Mouse (Mus musculus) ovary, postnatal 14 days (tissue): ENCODE results near the gene Psenen.

Experiments used
- DNase-seq: peaks from one replicate; pipeline ENCODE4 v3.0.0; 2022; ENCODE audit warnings: low spot score

Gene Psenen

DNA sequence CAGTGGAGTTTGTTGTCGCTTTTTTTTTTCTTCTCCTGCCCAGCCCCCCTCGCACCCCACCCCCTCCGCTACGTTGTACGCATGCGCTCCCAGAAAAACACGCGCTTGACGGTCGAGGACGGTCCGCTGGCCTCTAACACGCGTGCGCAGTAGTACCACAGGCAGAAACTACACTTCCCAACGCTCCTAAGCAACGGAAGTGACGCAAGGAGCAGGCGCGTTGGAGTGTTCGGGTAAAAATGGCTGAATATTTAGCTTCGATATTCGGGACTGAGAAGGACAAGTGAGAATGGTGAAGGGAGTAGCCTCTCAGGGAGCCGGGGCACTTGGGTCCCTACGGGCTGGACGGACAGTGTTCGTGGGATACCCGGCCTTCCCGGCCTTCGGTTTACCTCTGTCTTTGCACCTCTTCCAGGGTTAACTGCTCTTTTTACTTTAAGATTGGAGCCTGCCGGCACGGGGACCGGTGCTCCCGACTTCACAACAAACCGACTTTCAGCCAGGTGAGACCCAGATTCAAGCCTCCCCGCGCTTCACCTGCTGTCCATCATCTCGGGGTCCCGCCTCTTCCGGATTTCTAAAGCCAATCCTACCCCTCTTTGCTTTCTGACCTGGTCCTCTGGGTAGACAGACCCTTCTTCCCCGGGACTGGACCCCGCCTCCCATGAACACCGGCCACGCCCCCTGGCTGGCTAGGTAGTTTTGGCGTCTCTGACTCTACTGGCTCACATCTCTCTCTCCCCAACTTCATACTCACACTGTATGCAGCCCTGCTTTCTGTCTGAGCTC is at the start of gene Psenen, which contains the start of the genes U2af1l4 and Gm49396:
TSS of gene Psenen (minus strand) at position 511 of the 789 bp plus-strand sequence.
TSS of gene U2af1l4 (plus strand) at position 185 of the 789 bp plus-strand sequence.
TSS of gene Gm49396 (plus strand) at position 228 of the 789 bp plus-strand sequence.
- peak; percentile 87 for DNase-seq

DNA sequence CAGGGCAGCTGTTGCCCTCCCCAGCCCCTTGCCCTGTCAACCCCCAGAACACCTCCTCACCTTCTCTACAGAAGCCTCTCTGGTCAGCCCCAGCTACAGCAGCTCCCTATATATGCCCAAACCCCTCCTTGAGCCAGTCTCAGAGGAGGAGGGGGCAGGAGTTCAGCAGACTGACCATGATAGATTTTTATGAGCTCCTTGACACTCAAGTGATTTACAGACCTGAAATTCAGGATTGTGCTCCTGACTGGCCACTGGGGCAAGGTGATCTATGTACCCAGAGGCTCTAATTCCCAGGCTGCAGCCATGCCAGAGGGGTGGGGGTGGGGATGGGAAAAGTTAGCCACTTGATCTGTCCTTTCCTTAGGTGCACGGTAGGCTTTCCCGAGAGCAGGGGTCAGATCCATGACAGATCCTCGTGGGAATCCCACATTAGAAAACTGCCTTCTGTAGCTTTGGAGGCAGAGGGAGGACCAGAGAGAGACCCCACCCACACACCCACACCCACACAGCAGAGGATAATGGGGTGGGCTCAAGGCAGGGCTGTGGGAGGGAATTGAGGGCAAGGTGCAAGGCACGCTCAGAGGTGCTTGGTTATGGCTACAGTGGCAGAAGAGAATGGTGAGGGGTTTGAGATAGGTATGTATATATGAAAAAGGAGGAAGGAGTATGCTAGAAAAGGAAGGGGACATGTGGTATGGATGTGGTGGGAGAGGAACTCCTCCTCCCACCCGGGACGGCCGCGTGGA is 49.4 kb upstream of the Psenen start, which contains the start of gene Upk1a:
TSS of gene Upk1a (minus strand) at position 194 of the 749 bp plus-strand sequence.
- DNase-seq, result no peak

DNA sequence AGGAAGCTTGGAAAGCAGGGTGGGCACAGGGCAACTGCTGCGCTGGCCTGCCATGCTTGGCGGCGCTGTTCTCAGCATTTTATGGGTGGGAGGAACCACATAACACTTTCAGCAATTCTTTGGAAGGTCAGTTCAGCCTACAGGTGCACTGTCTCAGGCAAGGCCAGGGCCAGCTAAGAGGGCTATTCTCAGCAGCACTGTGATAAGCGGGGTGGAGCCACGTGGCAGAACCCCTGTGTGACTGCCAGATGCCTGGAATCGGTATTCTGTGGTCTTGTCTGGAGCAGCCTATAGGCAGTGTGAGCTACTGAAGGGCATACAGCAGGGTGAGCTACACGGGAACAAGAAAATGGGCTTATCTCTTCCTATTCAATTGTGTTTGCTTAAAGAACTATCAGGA is 46.6 kb upstream of the Psenen start:
- no peak for DNase-seq

DNA sequence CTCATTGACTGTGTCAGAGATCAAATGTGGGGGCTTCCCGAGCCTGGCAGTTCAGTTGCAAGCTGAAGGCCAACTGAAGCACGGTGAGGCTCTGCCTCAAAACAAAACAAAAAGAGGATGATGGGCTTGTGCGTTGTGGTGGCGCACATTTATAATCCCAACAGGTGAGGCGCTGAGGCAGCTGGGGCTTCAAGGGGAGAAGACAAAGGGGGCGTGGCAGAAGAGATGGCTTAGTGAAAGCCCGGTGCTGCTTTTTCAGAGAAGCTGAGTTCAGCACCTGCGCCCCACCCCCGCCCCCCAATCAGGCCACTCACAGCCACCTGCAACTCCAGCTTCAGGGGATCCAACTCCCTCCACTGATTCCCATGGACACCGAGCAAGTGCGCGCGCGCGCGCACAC is 45.0 kb upstream of the Psenen start:
- DNase-seq, result no peak

DNA sequence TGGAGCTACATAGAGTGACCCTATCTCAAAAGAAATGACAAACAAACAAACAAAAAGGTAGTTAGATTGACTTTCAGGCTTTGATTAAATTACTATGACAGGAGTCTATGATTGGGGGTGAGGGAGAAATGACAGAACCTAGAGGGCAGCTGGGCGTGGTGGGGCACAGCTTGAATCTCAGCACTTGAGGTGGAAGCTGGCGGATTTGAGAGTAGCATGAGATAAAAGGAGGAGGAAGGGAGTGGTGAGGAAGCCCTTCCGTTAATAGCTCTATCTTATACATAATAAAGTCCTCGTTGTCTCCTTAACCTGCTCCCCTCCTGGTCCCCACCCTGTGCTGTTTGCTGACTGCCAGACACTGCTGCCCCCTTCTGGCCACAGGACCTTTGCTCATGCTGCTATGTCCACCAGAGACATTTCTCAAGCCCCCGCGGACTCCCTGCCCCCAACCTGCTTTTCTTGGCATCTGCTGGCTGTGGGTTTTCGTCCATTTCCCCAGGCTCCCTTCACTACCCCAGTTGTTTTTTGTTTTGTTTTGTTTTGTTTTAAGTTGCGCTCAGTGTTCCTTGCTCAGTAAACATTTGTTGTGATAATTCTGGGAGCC is 44.4 kb upstream of the Psenen start:
- DNase-seq, result no peak

DNA sequence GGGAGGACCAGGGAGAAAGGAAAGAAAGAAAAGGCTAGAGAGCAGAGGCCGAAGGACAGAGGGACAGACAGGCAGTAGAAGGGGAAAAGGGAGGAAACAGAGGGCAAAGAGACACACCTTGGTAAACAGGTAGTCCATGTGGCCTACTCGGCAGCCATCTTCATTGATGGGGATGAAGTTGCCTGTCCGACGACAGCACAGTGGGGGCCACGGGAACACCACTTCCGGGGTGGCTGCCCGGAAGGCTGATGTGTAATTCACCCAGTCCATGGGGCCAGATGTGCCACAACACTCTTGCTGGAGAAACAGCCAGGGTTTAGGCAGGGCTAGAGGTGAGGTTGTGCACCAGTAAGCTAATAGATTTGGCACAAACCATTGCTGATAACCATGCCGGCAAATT is 41.5 kb upstream of the Psenen start:
- DNase-seq, result no peak

DNA sequence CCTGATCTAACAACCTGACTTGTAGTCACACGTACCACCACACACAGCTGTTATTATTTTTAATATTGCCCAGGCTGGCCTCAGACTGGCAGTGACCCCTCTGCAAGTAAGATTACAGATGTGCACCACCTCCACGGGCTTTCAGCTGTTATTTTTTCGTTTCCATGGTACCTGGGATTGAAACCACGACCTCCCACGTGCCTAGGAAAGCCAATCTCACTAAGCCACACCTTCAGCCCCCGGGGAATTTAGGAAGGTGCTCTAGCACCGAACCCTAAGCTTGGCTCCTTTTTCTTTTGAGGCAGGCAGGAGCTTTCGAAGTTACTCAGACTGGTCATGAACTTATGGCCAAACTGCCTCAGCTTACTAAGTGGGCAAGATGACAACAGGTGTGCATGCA is 41.0 kb upstream of the Psenen start:
- DNase-seq, result no peak

DNA sequence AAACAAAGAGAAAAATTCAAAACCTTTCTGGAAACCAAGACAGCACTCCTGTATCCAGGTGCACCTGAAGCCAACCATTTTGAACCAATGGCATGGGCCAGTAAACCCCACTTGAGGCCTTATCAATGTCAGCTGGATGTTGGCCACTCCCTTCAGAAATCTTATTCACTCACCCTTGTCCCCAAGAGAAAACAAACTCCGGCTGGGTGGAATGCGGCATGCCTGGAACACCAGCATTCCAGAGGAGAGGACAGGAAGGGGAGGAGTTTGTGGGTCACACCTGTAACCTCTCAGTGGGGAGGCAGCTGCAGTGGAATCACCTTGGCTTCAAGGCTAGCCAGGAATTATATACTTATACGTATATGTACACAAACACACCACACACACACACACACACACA is 39.2 kb upstream of the Psenen start:
- DNase-seq, result no peak

DNA sequence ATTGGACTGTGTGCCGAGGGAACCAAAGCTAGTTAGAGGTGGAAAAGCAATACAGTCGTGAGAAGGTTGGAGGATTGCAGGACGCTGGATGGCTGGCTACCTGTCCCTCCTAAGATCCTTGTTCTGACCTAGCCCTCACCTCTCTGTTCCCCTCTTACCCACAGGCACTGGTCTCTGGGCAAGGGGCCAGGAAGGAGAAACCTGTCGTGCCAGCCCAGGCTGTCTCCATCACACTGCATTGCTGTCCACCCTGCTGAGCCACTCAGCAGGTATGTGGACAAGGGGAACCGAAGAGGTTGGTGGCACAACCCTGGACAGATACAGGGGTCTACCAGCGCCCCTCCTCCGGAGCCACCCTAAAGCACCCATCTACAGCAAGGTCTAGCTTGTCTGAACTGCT is 37.2 kb upstream of the Psenen start:
- DNase-seq, result no peak

DNA sequence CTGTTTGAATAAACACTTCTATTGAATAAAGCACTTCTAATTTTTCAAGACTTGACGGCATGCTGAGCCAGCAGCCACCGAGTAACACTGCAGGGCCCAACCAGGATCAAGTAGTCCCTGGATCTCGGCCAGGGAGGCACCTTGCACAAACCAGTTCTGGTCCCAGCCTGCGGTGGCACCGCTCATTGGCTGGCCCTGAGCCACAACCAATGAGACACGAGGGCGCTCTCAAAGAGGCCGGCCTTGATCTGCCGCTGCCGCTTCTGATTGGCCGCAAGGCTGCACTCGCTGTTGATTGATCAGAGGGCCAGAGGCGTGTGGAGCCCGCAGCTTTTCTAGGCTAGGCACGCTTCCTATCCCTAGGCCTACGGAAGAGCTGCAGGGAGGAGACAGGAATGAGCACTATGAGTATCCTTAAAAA is 36.5 kb upstream of the Psenen start:
- DNase-seq, result peak; percentile 80

DNA sequence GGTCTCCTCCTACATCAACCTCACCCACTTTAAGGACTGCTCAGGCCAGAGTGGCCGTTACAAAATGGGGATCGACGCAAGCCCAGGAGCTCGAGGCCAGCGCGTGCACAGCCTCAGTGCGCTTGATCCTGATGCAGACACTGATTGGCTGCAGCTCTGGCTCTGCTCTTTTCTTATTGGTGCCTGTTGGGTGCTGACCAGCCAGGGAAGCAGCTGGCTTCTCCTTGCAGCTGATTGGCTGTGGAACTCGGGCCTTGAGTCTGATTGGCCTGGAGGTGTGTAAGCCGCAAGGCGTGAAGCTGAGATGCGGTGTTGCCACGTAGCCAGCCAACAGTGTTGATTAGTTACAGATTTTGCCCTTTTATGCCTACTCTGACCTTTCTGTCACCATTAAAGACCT is 35.4 kb upstream of the Psenen start, which contains the start of gene Zbtb32:
TSS of gene Zbtb32 (minus strand) at position 124 of the 400 bp plus-strand sequence.
- DNase-seq, result no peak

DNA sequence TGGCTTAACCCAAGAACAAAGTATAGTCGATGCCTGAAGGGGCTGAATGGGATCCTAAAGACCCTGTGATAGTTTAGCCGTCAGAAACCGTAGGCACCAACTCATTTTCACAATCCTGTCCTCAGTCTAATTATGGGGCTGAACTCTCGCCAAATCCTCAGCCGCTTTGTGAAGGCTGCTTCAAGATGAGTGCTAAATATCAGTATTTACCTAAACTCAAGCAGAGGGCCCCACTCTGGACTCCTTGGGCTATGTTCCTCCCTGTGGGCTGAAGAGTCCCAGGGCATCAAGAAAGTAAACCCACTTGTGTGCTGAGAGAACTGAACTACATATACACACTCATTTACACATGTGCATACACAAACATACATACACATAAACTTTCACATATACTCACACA is 33.4 kb upstream of the Psenen start:
- no peak for DNase-seq

DNA sequence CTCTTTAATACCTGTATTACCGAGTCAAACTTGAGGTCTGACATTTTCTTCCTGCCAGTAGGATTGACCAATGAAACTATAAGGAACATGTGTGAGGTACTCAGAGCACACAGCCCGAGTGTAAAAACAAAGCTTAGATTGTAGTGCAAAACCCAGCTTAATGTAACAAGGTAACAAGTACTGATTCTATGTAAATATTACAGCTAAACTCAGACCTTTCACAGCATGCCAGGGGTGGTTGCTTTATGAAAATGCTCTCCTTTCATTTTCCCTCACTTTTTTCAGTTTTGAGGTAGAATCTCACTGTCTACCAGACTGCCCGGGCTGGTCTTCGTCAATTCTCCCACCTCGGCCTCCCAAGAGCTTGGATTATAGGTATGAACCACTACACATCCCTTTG is 32.7 kb upstream of the Psenen start:
- no peak for DNase-seq

DNA sequence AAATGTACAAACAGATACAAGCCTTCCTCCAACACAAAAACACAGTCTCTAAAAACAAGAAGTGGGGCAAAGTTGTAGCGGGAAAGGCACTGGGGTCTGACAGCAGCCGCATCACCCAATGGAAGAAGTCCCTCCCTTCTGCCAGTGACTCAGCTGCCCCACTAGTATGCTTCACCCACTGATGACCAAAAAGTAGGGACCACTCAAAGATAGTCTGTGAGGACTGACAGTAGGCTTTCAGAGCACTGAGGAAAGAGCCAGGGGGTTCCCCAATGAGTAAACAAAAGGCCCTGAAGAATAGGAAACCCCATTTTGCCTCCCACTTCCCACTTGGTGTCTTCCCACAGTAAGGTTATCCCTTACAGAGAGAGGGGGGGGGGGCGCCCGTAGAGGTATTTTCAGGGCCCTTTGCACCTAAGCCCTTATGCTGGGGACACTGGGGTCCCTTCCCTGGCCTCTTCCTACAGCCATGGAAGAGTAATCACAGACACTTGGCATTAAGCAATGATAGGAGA is 31.1 kb upstream of the Psenen start:
- DNase-seq, result no peak

DNA sequence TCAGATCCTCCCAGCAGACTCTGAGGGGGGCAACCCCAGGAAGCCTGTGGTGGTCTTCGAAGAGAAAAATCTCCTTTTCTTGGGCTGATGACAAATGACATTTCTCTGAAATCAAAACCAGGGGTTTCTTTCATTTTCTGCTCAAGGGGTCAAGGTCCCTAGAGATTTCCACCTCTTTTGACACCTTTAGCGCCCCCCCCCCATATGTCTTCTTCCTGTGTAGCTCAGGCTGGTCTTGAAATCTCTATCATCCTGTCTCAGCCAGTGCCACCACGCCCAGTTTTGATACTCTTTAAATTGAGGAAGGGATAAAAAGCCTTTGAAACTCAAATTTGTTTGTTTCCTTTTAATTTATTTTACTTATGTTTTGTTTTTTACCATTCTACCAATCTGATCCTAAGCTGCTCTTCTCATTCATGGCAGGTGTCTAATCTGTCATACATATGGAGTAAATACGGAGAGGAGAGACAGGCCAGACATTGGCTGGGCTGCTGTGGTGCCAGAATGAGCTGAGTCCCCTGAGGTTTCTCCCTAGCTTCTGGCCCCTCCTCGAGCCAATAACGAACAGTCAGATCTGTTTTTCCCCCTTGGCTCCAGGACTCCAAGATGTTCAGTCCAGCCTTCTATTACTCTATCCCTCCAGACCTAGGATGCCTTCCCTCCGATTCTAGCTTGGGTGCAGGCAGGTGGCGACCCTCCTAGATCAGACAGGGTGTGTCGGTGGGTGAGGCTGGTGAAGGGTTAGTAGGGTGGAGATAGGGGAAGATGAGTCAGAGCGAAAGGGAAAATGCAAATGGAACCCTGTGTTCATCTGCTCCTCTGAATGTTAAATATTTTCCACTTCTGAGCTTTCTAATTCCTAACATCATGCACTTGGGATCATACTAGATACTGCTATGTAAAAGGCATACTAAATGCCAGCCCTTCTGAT is 30.4 kb upstream of the Psenen start:
- no peak for DNase-seq

DNA sequence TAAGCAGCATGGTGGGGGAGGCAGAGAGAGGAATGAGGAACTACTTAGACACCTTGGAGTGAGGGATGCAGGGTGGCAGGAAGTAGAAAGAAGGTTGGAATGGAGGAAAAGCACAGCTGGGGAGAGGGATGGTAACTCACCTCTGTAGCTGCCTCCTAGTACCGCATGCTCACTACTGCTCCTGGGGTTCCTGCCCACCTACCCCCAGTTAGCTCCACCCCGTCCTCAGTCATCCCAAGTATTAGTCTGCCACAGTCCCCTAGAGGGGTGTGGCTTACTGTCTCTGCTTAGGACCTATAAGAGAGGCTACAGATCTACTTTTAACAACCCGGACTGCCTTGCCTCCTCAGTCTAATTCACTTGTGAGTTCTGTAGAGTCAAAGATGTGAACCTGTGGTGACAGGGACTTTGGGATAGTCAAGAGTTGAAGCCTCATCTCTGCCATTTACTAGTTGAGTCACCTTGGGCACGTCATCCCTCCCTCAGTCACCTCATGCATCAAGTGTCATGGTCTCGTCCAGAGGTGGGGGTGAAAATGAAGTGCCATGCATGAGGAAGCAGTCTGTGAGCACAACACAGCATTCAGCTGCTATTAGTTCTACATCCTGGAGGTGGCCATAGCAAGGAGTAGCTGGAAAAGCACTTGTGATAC is 29.5 kb upstream of the Psenen start:
- no peak for DNase-seq

DNA sequence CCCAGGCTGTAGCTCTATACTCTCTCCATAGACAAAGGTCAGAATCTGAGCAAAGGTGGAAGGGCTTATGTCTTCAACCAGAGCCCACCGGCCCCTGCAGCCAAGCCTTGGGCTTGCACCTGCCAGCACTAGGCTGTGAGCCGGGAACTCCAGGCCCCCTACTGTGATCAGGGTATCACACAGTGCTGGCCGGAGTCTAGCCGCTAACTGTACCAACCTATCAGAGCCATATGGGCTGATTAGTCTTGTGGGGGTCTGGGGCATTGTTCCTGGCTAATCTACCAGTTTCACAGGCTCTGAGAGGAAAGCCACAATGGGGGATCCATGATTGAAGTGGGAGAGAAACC is 28.2 kb upstream of the Psenen start:
- DNase-seq, result no peak

DNA sequence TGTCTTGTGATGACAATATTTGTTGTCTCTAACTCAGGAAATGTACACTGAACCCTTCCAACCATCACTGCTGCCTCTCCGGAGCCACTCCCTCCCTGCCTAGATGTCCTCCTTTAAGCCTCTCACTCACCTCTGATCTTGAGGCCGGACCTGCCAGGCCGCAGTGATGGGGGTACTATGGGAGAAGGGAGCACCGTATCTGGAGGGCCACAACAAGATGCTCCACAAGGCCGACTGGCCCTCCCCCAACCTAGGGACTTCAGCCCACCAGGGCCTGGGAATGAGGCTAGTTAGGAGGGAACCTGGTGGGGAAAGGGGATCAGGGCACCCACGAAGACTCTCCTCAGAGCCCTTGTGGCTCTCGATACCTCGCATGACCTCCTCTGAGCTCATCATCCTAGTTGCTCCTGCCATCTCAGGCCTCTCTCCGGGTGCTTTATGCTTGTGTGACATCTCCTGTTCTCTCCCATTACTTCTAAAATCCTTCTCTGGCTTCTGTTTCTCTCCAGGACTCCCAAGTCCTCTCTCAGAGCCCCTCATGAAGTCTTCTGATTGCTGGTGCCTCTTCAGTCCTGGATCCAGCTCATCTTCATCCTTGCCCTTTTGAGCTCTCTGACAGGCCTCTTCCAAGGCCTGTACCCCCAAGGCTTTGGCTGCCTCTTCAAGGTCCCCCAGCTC is 27.6 kb upstream of the Psenen start:
- DNase-seq, result no peak

DNA sequence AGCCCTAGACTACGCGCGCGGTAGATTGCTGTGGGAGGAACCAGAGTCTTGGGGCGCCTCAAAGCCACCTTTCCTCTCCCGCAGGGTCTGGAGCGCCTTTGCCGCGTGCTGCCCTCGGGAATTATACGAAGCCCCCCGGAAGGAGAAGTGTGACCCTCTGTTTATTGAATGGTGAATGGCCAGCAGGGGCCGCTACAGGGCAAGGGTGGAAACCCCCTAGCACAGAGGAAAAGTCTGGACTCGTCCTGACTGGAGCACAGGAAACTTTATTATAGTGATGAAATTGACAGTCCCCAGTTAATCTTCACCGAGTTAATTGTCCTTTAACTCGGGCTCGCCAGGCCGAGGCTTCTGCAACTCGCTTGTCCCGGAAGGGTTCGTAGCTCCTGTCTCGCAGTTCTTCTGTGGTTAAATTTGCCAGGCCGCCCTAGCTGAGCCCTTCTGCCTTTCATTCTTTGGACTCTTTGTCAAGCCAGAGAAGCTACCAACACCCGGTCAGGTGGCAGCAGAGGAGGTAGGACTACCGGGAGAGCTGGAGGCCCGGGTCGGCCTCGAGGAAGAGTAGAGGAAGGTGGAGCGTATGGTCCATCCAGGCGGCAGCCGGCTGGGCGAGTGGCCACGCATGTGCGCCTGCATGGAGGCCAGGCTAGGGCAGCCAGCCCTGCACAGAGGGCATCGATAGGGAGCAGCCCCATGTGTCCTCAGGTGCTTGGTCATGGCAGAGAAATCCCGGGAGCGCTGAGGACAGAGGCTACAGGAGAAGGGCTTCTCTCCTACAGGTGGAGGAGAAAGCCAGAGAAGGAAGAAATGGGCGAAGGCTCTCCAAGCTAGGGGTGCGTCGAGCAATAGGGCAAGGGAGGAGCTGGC is 26.2 kb upstream of the Psenen start:
- DNase-seq, result peak; percentile 81
